Mouse (Mus musculus) CH12.LX (cell line): ENCODE results near the gene Zfp277.

Experiments
- CHD1 ChIP-seq: IDR thresholded peaks from 2 replicates; pipeline ENCODE4 v1.6.1; 2012; ENCODE audit warnings: low read depth, low read length, improper control_type of control experiment, inconsistent platforms
- CHD2 ChIP-seq: IDR thresholded peaks from 2 replicates; pipeline ENCODE4 v1.6.1; 2011; ENCODE audit warnings: low read length, improper control_type of control experiment
- CTCF ChIP-seq, 2 experiments: IDR thresholded peaks in 1 of 2; conservative IDR thresholded peaks in 1 of 2; 2 replicates each; pipeline ENCODE4 v1.5.1; 2011 to 2012; ENCODE audit warnings: low read depth in 2 of 2, low read length in 2 of 2, improper control_type of control experiment in 1 of 2, inconsistent platforms in 1 of 2, mild to moderate bottlenecking in 1 of 2, moderate library complexity in 1 of 2
- GABPA ChIP-seq: IDR thresholded peaks from 2 replicates; pipeline ENCODE4 v1.6.1; 2012; ENCODE audit warnings: low read depth, low read length, improper control_type of control experiment, inconsistent platforms; ENCODE audit not compliant: insufficient replicate concordance
- MEF2A ChIP-seq: IDR thresholded peaks from 2 replicates; pipeline ENCODE4 v1.6.1; 2014; ENCODE audit warnings: low read depth, mild to moderate bottlenecking, inconsistent platforms, low read length, improper control_type of control experiment, borderline replicate concordance
- POLR2A ChIP-seq: IDR thresholded peaks from 2 replicates; pipeline ENCODE4 v1.6.1; 2011; ENCODE audit warnings: low read depth, mild to moderate bottlenecking, improper control_type of control experiment, low read length
- TBP ChIP-seq: conservative IDR thresholded peaks from 2 replicates; pipeline ENCODE4 v1.6.1; 2011; ENCODE audit warnings: low read depth, low read length, improper control_type of control experiment
- USF2 ChIP-seq: conservative IDR thresholded peaks from 2 replicates; pipeline ENCODE4 v1.6.1; 2011; ENCODE audit warnings: low read depth, low read length, improper control_type of control experiment
- ZC3H11A ChIP-seq: IDR thresholded peaks from 2 replicates; pipeline ENCODE4 v1.6.1; 2012; ENCODE audit warnings: low read depth, mild to moderate bottlenecking, inconsistent platforms, low read length, improper control_type of control experiment
- ZMIZ1 ChIP-seq: IDR thresholded peaks from 2 replicates; pipeline ENCODE4 v1.6.1; 2012; ENCODE audit warnings: low read depth, mild to moderate bottlenecking, inconsistent platforms, low read length, improper control_type of control experiment

GRCm38 (mm10) chr12:40268313-40268712 lies 177.4 kb downstream of the Zfp277 start:
- TF ChIP-seq POLR2A (no peak), CHD1 (no peak), CHD2 (no peak), USF2 (no peak), TBP (no peak), ZC3H11A (no peak), CTCF (conservative IDR thresholded peaks at IDR 0.05 in 1 of 2, IDR thresholded peaks at IDR 0.05 in 1 of 2; ENCODE audit: low read depth in 2 of 2, low read length in 2 of 2) (no peak), MEF2A (no peak), GABPA (no peak), ZMIZ1 (no peak)
